Mouse (Mus musculus) kidney, postnatal 14 days (tissue): ENCODE measurements around the gene Gdi1.
"Not testable (repeated sequence)": the region's sequence is repeated elsewhere in the genome, so short reads cannot be mapped to it uniquely, and the experiment has no call there.

Experiments
- DNase-seq: peaks from one replicate; pipeline ENCODE4 v3.0.0; 2022; ENCODE audit warnings: mixed read lengths

Gene Gdi1

DNA sequence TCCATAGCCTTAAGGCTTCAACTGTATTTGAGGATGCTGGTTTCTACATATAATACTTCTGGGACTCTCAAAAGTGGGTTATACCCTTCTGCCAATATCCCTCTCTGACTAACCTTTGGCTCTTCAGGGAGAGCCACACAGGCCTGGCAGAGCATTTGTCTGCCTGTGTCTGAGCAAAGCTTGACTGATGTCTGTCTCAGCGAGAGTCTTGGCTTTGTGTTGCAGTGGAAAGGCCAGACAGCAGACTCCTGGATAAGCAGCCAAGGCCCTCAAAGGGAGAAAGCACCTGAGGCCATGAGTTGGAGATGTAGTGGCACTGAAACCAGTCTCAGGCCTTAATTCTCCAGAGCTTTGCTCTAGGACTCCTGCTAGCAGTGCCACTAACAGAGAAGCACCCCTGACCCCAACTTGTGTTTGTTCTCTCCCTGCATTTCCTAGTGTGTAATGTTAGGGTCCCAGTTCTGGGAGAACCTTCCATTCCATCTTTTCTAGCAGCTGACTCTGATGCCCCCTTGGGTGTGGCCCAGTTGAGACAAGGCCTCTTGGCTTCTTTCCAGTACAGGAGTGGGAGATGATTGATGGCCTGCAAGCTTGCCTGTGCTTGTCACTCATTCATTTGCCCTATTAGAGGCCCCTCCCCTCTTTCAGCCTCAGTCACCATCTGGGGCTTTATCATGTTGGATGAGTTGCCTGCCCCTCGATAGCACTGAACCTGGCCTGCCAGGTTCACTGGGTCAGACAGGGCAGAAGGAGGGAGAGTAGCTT, 25.6 kb downstream of the Gdi1 start:
- no peak for DNase-seq

- no peak for DNase-seq
Measured at GRCm38 (mm10) chrX:74352645-74353466, 48.1 kb downstream of the Gdi1 start.

- DNase-seq, result peak; percentile 89
Measured at GRCm38 (mm10) chrX:74353467-74353770, 48.6 kb downstream of the Gdi1 start, which contains the start of gene Lage3. Gene Lage3 (minus strand): TSS chrX:74353618.

GRCm38 (mm10) chrX:74357069-74357468, 52.3 kb downstream of the Gdi1 start:
- DNase-seq, result not testable (repeated sequence)

- DNase-seq, result peak; percentile 28
Measured at GRCm38 (mm10) chrX:74359171-74359570, 54.4 kb downstream of the Gdi1 start.
